Mouse (Mus musculus): ENCODE measurements around the gene Ifit2. TPM values are rescaled to one million over a fixed set of nuclear protein-coding genes. Genes with fewer than 3 reads are reported as not detected.
"Not testable (repeated sequence)": the region's sequence is repeated elsewhere in the genome, so short reads cannot be mapped to it uniquely, and the experiment has no call there.

Ifit2 gene
- total and polyA plus RNA-seq, 3 experiments, result 0.69 to 2.7 TPM; not detected in 1

DNA sequence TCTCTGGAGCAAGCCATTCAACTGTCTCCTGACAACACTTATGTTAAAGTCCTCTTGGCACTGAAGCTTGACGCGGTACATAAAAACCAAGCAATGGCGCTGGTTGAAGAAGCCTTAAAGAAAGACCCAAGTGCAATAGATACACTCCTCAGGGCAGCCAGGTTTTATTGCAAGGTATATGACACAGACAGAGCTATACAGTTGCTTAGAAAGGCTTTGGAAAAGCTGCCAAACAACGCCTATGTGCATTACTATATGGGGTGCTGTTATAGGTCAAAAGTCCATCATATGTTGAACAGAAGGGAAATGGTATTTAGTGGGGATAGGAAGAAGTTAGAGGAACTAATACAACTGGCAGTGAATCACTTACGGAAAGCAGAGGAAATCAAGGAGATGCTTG is 23.2 kb downstream of the Ifit2 start:
- Histone ChIP-seq H3K4me1 (ENCODE audit: control insufficient read depth in 1 of 2, insufficient read depth in 2 of 2, low read length in 2 of 2) (no peaks in the 10 kb centered on the region), H3K36me3 (ENCODE audit: control insufficient read depth in 1 of 2, insufficient read depth in 2 of 2, low read length in 2 of 2) (no peaks in the 10 kb centered on the region), H3K27me3 (ENCODE audit: control insufficient read depth in 1 of 2, insufficient read depth in 2 of 2, low read length in 2 of 2) (peaks cover 1 to 3% of the 10 kb centered on the region in 2 experiments; a peak in 2 of 4 replicates), H3K79me2 (ENCODE audit: control insufficient read depth, insufficient read depth, low read length, poor library complexity) (no peaks in the 10 kb centered on the region), H3K4me3 (ENCODE audit: control insufficient read depth in 1 of 2, insufficient read depth in 1 of 2, low read depth in 2 of 2, low read length in 2 of 2) (no peak overlapping the region), H3K9ac (ENCODE audit: control insufficient read depth, low read depth, low read length, poor library complexity, severe bottlenecking) (no peak overlapping the region), H3K27ac (ENCODE audit: control insufficient read depth, low read depth, low read length) (no peak overlapping the region), H3K9me3 (replicated peaks; ENCODE audit: insufficient read depth, low read length) (no peaks in the 10 kb centered on the region)
- TF ChIP-seq KAT2A (conservative IDR thresholded peaks at IDR 0.05; ENCODE audit: low read depth, low read length) (no peak), JUND (IDR thresholded peaks at IDR 0.05; ENCODE audit: low read depth, low read length) (no peak), MYB (IDR thresholded peaks at IDR 0.05; ENCODE audit: low read depth, low read length) (no peak), CHD2 (IDR thresholded peaks at IDR 0.05; ENCODE audit: low read length) (no peak), CHD1 (IDR thresholded peaks at IDR 0.05; ENCODE audit: low read depth, low read length) (no peak), MYC (IDR thresholded peaks at IDR 0.05; ENCODE audit: low read depth, low read length) (no peak)
- no peak for DNase-seq (ENCODE audit: low read depth, low spot score)

DNA sequence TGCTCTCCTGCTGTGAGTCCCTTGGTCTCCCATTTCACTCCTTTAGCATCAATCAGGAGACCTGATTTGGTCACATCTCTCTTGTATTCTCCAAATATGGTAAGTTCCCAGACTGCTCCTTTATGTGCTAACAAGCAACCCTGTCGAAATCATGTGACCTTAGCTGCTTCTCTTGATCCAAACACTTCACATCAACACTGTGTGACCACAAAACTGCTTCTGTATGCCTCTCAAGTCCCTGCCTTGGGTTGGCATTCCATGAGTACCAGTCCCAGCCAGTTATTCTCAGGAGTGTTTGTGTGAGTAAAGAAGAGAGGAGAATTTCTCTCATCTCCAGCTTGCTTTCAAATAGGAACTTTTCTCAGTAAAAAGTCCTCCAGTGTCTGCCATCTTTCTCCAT is 26.6 kb downstream of the Ifit2 start:
- no peak overlapping the region for H3K27ac ChIP-seq (ENCODE audit: control insufficient read depth, low read depth, low read length)
- H3K4me3 ChIP-seq (ENCODE audit: control insufficient read depth in 1 of 2, insufficient read depth in 1 of 2, low read depth in 2 of 2, low read length in 2 of 2), result no peak overlapping the region
- DNase-seq (ENCODE audit: low read depth, low spot score), result no peak
- H3K9ac ChIP-seq (ENCODE audit: control insufficient read depth, low read depth, low read length, poor library complexity, severe bottlenecking), result no peak overlapping the region
- peaks cover 1% of the 10 kb centered on the region in 2 experiments; a peak in 2 of 4 replicates for H3K27me3 ChIP-seq (ENCODE audit: control insufficient read depth in 1 of 2, insufficient read depth in 2 of 2, low read length in 2 of 2)
- H3K4me1 ChIP-seq (ENCODE audit: control insufficient read depth in 1 of 2, insufficient read depth in 2 of 2, low read length in 2 of 2), result no peaks in the 10 kb centered on the region
- H3K79me2 ChIP-seq (ENCODE audit: control insufficient read depth, insufficient read depth, low read length, poor library complexity), result no peaks in the 10 kb centered on the region
- no peaks in the 10 kb centered on the region for H3K9me3 ChIP-seq (replicated peaks; ENCODE audit: insufficient read depth, low read length)
- H3K36me3 ChIP-seq (ENCODE audit: control insufficient read depth in 1 of 2, insufficient read depth in 2 of 2, low read length in 2 of 2), result no peaks in the 10 kb centered on the region
- TF ChIP-seq ZMIZ1 (IDR thresholded peaks at IDR 0.05; ENCODE audit: low read depth, low read length), result no peak
- no peak for TF ChIP-seq CHD2 (IDR thresholded peaks at IDR 0.05; ENCODE audit: low read length)
- TF ChIP-seq E2F4 (IDR thresholded peaks at IDR 0.05; ENCODE audit: borderline replicate concordance, low read depth, low read length), result no peak
- no peak for TF ChIP-seq JUND (IDR thresholded peaks at IDR 0.05; ENCODE audit: low read depth, low read length)
- TF ChIP-seq SMC3 (IDR thresholded peaks at IDR 0.05; ENCODE audit: low read depth, low read length), result no peak
- no peak for TF ChIP-seq CHD1 (IDR thresholded peaks at IDR 0.05; ENCODE audit: low read depth, low read length)
- TF ChIP-seq TCF12 (IDR thresholded peaks at IDR 0.05; ENCODE audit: low read depth, low read length), result no peak

DNA sequence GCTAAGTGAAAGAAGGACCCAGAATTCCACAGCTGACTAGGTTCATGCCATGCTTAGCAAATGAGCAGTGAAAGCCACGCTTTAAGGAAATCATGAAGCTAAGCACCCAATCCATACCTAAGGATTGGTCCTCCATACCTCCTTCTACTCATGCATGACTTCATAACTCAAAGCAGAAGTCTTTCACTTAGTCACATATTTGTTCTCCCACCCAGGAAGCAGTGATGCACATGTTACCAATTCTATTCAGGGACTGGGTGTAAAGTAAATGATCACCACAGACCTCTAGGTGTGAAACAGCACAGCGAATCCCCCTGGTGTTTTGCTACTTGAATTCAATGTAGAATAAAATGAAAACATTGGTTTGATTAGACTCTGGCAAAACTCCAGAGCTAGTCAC is 32.2 kb downstream of the Ifit2 start:
- not testable (repeated sequence) for H3K36me3 ChIP-seq (ENCODE audit: control insufficient read depth in 1 of 2, insufficient read depth in 2 of 2, low read length in 2 of 2); H3K9ac ChIP-seq (ENCODE audit: control insufficient read depth, low read depth, low read length, poor library complexity, severe bottlenecking); DNase-seq (ENCODE audit: low read depth, low spot score); H3K9me3 ChIP-seq (replicated peaks; ENCODE audit: insufficient read depth, low read length); H3K79me2 ChIP-seq (ENCODE audit: control insufficient read depth, insufficient read depth, low read length, poor library complexity); H3K4me1 ChIP-seq (ENCODE audit: control insufficient read depth in 1 of 2, insufficient read depth in 2 of 2, low read length in 2 of 2); H3K27me3 ChIP-seq (ENCODE audit: control insufficient read depth in 1 of 2, insufficient read depth in 2 of 2, low read length in 2 of 2); H3K4me3 ChIP-seq (ENCODE audit: control insufficient read depth in 1 of 2, insufficient read depth in 1 of 2, low read depth in 2 of 2, low read length in 2 of 2); H3K27ac ChIP-seq (ENCODE audit: control insufficient read depth, low read depth, low read length)

DNA sequence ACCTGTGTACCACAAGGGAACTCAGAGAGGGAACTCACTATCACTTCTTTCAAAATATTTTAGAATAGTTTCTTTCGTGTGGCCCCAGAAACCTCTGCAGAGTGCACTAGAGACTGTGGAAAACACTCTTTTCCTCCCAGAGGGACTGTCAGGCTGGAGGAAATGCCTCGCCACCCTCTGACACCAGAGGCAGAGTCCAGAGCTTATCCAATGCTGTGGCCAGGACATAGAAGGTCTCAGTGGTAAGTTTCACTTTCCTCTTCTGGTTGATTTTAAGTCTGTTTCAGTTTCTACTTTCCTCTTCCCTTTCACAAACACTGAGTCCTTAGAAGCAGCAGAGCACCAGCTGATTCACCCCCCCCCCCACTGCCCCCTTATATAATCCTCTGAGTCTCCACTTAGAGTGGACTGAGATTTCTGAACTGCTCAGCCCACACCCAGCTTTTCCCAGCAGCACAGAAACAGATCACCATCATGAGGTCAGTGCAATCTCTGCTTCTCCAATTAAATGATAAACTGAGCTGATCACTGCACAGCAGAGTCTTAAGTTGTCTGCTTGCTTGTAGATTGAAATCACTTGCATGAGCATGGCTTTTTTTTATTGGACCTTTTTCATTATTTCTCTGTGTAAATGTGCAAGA is 32.8 kb downstream of the Ifit2 start, which contains the start of gene Ifit3:
Gene Ifit3, plus strand, starts transcription at position 406 of the 641 bp plus-strand sequence.
- H3K9ac ChIP-seq (ENCODE audit: control insufficient read depth, low read depth, low read length, poor library complexity, severe bottlenecking); DNase-seq (ENCODE audit: low read depth, low spot score); H3K36me3 ChIP-seq (ENCODE audit: control insufficient read depth in 1 of 2, insufficient read depth in 2 of 2, low read length in 2 of 2); H3K4me1 ChIP-seq (ENCODE audit: control insufficient read depth in 1 of 2, insufficient read depth in 2 of 2, low read length in 2 of 2); H3K9me3 ChIP-seq (replicated peaks; ENCODE audit: insufficient read depth, low read length); H3K27me3 ChIP-seq (ENCODE audit: control insufficient read depth in 1 of 2, insufficient read depth in 2 of 2, low read length in 2 of 2); H3K4me3 ChIP-seq (ENCODE audit: control insufficient read depth in 1 of 2, insufficient read depth in 1 of 2, low read depth in 2 of 2, low read length in 2 of 2); H3K27ac ChIP-seq (ENCODE audit: control insufficient read depth, low read depth, low read length); H3K79me2 ChIP-seq (ENCODE audit: control insufficient read depth, insufficient read depth, low read length, poor library complexity): not testable (repeated sequence)

Data from MEL (cell line).